ENCODE assay signal across 9 mouse cellular contexts in the genomic region with DNA sequence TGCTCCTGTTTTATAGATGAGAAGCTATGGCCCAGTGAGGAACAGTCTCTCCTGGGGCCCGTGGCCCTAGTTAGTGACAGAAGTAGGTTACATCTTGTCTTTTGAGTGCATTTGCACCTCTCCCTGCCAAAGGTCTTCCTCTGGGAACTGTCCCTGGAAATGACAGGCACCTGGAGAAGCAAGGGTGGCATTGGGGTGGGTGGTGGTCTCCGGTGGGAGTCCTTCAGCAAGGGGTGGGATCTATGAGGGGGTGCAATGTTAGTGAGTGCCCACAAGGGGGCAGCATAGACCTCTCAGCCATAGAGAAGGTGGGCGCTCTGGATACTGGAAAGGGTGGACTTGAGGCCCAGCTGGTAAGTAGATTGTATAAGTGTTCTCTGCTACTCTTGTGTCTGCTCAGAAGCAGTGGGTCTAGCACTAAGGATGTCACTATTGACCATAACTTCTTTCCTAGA. TPM values are rescaled to one million over a fixed set of nuclear protein-coding genes. Genes with fewer than 3 reads are reported as not detected.
A peak's percentile ranks its signal among the peaks of the same experiment; 100 is the strongest.
DNase-seq lines count a peak whose midpoint lies in the region; ATAC-seq lines count a peak whose summit lies in the region.
"Had no signal": no experiment of that assay in that cellular context is flagged by ENCODE, and none has a peak within 500 bp of the region (broad histone marks: within the 10 kb centered on the region; RNA-seq: fewer than 3 reads in every experiment).

No protein-coding gene starts in this region.

- intact Hi-C loops in left cerebral cortex, postnatal 4 days (cut with DNase I) = loop anchor here (10.0 kb wide), 1 partner anchor 423 kb away; no protein-coding TSS in a partner anchor
- intact Hi-C loops in left cerebral cortex, postnatal 36 days (cut with DNase I) = loop anchor here (5.0 kb wide), 1 partner anchor 421 kb away; no protein-coding TSS in a partner anchor

- no peak overlapping the region for H3K4me3 ChIP-seq in hindbrain, embryonic 16.5 days (ENCODE audit: low read length)
- no peak overlapping the region for H3K4me3 ChIP-seq in midbrain, embryonic 14.5 days (replicated peaks; ENCODE audit: low read depth, low read length)

- H3K4me2 ChIP-seq in hindbrain, embryonic 16.5 days (ENCODE audit: low read length) = no peak overlapping the region
- no peak overlapping the region for H3K4me2 ChIP-seq in midbrain, embryonic 14.5 days (ENCODE audit: low read length)

- peaks cover 19% of the 10 kb centered on the region for H3K4me1 ChIP-seq in hindbrain, embryonic 16.5 days (ENCODE audit: control insufficient read depth, insufficient read depth, low read depth, low read length)
- peaks cover 22% of the 10 kb centered on the region for H3K4me1 ChIP-seq in midbrain, embryonic 14.5 days (ENCODE audit: control insufficient read depth, insufficient read depth, low read length)

- 59% methylated on average over 3 of the region's 3 CpGs for WGBS in hindbrain, embryonic 16.5 days
- WGBS in midbrain, embryonic 14.5 days = 64% methylated on average over 3 of the region's 3 CpGs

- H3K27ac ChIP-seq in hindbrain, embryonic 16.5 days (ENCODE audit: low read depth, low read length) = peak overlapping the region; percentile 49
- peak overlapping the region; percentile 82 for H3K27ac ChIP-seq in midbrain, embryonic 14.5 days (replicated peaks; ENCODE audit: low read depth, low read length)

- ATAC-seq in CD4-positive, CD25-positive, alpha-beta regulatory T cell, adult 4 months = no peak
- peak; percentile 24; the same call in 1 of the 2 replicates for ATAC-seq in hindbrain, embryonic 16.5 days
- 0 out of 2 replicates have a peak, but pooled peaks have one; percentile 31 for ATAC-seq in midbrain, embryonic 14.5 days (ENCODE audit: low FRiP score, low TSS enrichment)

- peak; percentile 63 for DNase-seq in CD4-positive, CD25-positive, alpha-beta regulatory T cell, adult 2 months (ENCODE audit: low read depth, low spot score)
- peak; percentile 63 for DNase-seq in left cerebral cortex, postnatal 4 days
- DNase-seq in left cerebral cortex, postnatal 36 days (ENCODE audit: low spot score in 2 of 2) = no peak
- peak; percentile 74 for DNase-seq in embryo, embryonic 10 days (ENCODE audit: low spot score)
- peak; percentile 81 for DNase-seq in midbrain, embryonic 14.5 days
- DNase-seq in ovary, postnatal 10 days (ENCODE audit: low spot score) = no peak

- H3K9ac ChIP-seq in hindbrain, embryonic 16.5 days (ENCODE audit: low read depth, low read length) = no peak overlapping the region
- no peak overlapping the region for H3K9ac ChIP-seq in midbrain, embryonic 14.5 days (replicated peaks; ENCODE audit: low read length)

- no peaks in the 10 kb centered on the region for H3K27me3 ChIP-seq in hindbrain, embryonic 16.5 days (replicated peaks; ENCODE audit: control insufficient read depth, insufficient read depth, low read length)
- H3K27me3 ChIP-seq in midbrain, embryonic 14.5 days (ENCODE audit: control insufficient read depth, insufficient read depth, low read length) = no peaks in the 10 kb centered on the region

- peaks cover 5% of the 10 kb centered on the region; the same call in 1 of the 2 replicates for H3K36me3 ChIP-seq in hindbrain, embryonic 16.5 days (ENCODE audit: control insufficient read depth, insufficient read depth, low read length)
- peaks cover 32% of the 10 kb centered on the region for H3K36me3 ChIP-seq in midbrain, embryonic 14.5 days (ENCODE audit: control insufficient read depth, insufficient read depth, low read length)

- no peaks in the 10 kb centered on the region for H3K9me3 ChIP-seq in hindbrain, embryonic 16.5 days (ENCODE audit: control insufficient read depth, low read length)
- H3K9me3 ChIP-seq in midbrain, embryonic 14.5 days (ENCODE audit: control insufficient read depth, low read length) = no peaks in the 10 kb centered on the region; the same call in 1 of the 2 replicates

RNA-seq across cellular contexts. Expression of gene Lactbl1, which starts 29.0 kb away (rescaled TPM):
- polyA plus RNA-seq in CD4-positive, CD25-positive, alpha-beta regulatory T cell, adult 4 months (2017; shearing (Covaris generic)) = under 1 TPM in 1 of 2 experiments, not detected in 1; 0.17 TPM
- total RNA-seq in left cerebral cortex, postnatal 4 days (2021) = under 1 TPM in 1 of 2 experiments, not detected in 1; 0.12 TPM
- under 1 TPM in 1 of 2 experiments, not detected in 1; 0.15 TPM for total RNA-seq in left cerebral cortex, postnatal 36 days (2021)
- polyA plus RNA-seq in hindbrain, embryonic 16.5 days (2015; fragmentation: Nextera tagmentation; extraction: Ambion mirVana) = 0.05 and 0.06 TPM in 2 replicates
- not detected in 2 replicates for polyA plus RNA-seq in midbrain, embryonic 14.5 days (2014; fragmentation: Nextera tagmentation; extraction: Ambion mirVana)
- total RNA-seq: heart, adult 18-20 months had no signal

RNA-seq across cellular contexts. Expression of gene Tex46, which starts 41.1 kb away (rescaled TPM):
- polyA plus RNA-seq in CD4-positive, CD25-positive, alpha-beta regulatory T cell, adult 4 months (2017; shearing (Covaris generic)) = not detected
- not detected for total RNA-seq in left cerebral cortex, postnatal 4 days (2021)
- not detected for total RNA-seq in left cerebral cortex, postnatal 36 days (2021)
- polyA plus RNA-seq in hindbrain, embryonic 16.5 days (2015; fragmentation: Nextera tagmentation; extraction: Ambion mirVana) = not detected in 2 replicates
- not detected in 2 replicates for polyA plus RNA-seq in midbrain, embryonic 14.5 days (2014; fragmentation: Nextera tagmentation; extraction: Ambion mirVana)
- total RNA-seq: heart, adult 18-20 months had no signal

RNA-seq across cellular contexts. Expression of gene Kdm1a, which starts 48.9 kb away (rescaled TPM):
- polyA plus RNA-seq in CD4-positive, CD25-positive, alpha-beta regulatory T cell, adult 4 months (2017; shearing (Covaris generic)) = 10 to 100 TPM; 21.0 to 25.9 TPM
- total RNA-seq in left cerebral cortex, postnatal 4 days (2021) = 100 to 1,000 TPM; 194 to 205 TPM
- 10 to 100 TPM; 95.6 to 96.1 TPM for total RNA-seq in left cerebral cortex, postnatal 36 days (2021)
- polyA plus RNA-seq in hindbrain, embryonic 16.5 days (2015; fragmentation: Nextera tagmentation; extraction: Ambion mirVana) = 31.6 and 45.7 TPM in 2 replicates
- 105 and 116 TPM in 2 replicates for polyA plus RNA-seq in midbrain, embryonic 14.5 days (2014; fragmentation: Nextera tagmentation; extraction: Ambion mirVana)

Comparison
In these comparisons a context has a peak if more than half of its experiments do, and no peak if none do; other contexts are left out.
1. DNase-seq: peak in CD4-positive, CD25-positive, alpha-beta regulatory T cell, adult 2 months (single experiment), left cerebral cortex, postnatal 4 days (single experiment), embryo, embryonic 10 days (single experiment) and midbrain, embryonic 14.5 days (single experiment); none in left cerebral cortex, postnatal 36 days (0 of 2) and ovary, postnatal 10 days (single experiment).